Mouse (Mus musculus) frontal cortex, postnatal 14 days (tissue): ENCODE results near the gene Oxld1.
"Not testable (repeated sequence)": the region's sequence is repeated elsewhere in the genome, so short reads cannot be mapped to it uniquely, and the experiment has no call there.

Experiments
- DNase-seq, 2 experiments: peaks; one replicate each; pipeline ENCODE4 v3.0.0; 2022; ENCODE audit warnings: low spot score in 2 of 2

The Oxld1 gene

GRCm38 (mm10) chr11:120423569-120424295, 34.1 kb downstream of the Oxld1 start:
- DNase-seq, result peak in 1 of 2 experiments; percentile 48

- no peak for DNase-seq
Measured at GRCm38 (mm10) chr11:120422651-120423568, 35.0 kb downstream of the Oxld1 start.

GRCm38 (mm10) chr11:120418592-120418991, 39.3 kb downstream of the Oxld1 start:
- no peak for DNase-seq

- DNase-seq, result no peak
Measured at GRCm38 (mm10) chr11:120417852-120418251, 40.0 kb downstream of the Oxld1 start.

GRCm38 (mm10) chr11:120413621-120414020, 44.2 kb downstream of the Oxld1 start:
- not testable (repeated sequence) for DNase-seq
